Mouse (Mus musculus): ENCODE results near the gene Traf5. TPM values are rescaled to one million over a fixed set of nuclear protein-coding genes. Genes with fewer than 3 reads are reported as not detected.

Gene Traf5
- total and polyA plus RNA-seq, 2 experiments from 2014 or later = 1.5 to 2.0 TPM

GRCm38 (mm10) chr1:192130202-192130601 is 37.8 kb upstream of the Traf5 start:
- H3K4me2 ChIP-seq (ENCODE audit: low read depth) = no peak overlapping the region
- H3K9me3 ChIP-seq (ENCODE audit: low read length) = no peaks in the 10 kb centered on the region
- DNase-seq = no peak
- H3K36me3 ChIP-seq (ENCODE audit: insufficient read depth) = peaks cover 8% of the 10 kb centered on the region; the same call in 1 of the 2 replicates
- no peak overlapping the region for H3K9ac ChIP-seq
- H3K27ac ChIP-seq (ENCODE audit: low read depth, low read length) = no peak overlapping the region
- TF ChIP-seq CTCF (IDR thresholded peaks at IDR 0.05; ENCODE audit: low read depth) = no peak
- no peaks in the 10 kb centered on the region for H3K27me3 ChIP-seq (ENCODE audit: insufficient read depth, low read length)
- 92% methylated on average over 1 of the region's 1 CpGs for WGBS
- no peak overlapping the region for H3K4me3 ChIP-seq (ENCODE audit: low read depth, low read length)
- H3K4me1 ChIP-seq (ENCODE audit: insufficient read depth) = no peaks in the 10 kb centered on the region
- no peak for ATAC-seq

DNA sequence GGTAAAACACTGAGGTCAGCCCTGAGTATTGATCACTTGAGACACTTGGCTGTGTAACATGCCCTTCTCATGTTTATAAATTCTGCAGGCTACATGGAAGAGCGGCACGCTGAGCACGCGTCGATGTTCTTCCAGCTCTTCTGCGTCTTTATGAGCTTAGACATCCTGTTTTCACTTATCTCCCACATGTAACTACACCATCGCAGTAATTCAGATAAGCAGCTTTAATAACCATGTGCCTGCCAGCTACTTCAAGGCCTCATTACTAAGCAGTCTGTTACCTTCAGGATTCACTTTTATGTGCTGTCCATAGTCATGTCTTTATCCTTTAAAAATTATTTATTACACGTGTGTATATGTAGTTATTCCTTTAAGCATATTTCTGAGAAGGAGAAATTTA is 36.0 kb upstream of the Traf5 start:
- Histone ChIP-seq H3K9me3 (ENCODE audit: low read length) (no peaks in the 10 kb centered on the region), H3K9ac (no peak overlapping the region), H3K36me3 (ENCODE audit: insufficient read depth) (peaks cover 26% of the 10 kb centered on the region), H3K4me1 (ENCODE audit: insufficient read depth) (no peaks in the 10 kb centered on the region), H3K27ac (ENCODE audit: low read depth, low read length) (no peak overlapping the region), H3K4me2 (ENCODE audit: low read depth) (no peak overlapping the region), H3K4me3 (ENCODE audit: low read depth, low read length) (no peak overlapping the region), H3K27me3 (ENCODE audit: insufficient read depth, low read length) (no peaks in the 10 kb centered on the region)
- WGBS = 96% methylated on average over 8 of the region's 8 CpGs
- no peak for DNase-seq
- ATAC-seq = no peak
- TF ChIP-seq CTCF (IDR thresholded peaks at IDR 0.05; ENCODE audit: low read depth) = no peak

DNA sequence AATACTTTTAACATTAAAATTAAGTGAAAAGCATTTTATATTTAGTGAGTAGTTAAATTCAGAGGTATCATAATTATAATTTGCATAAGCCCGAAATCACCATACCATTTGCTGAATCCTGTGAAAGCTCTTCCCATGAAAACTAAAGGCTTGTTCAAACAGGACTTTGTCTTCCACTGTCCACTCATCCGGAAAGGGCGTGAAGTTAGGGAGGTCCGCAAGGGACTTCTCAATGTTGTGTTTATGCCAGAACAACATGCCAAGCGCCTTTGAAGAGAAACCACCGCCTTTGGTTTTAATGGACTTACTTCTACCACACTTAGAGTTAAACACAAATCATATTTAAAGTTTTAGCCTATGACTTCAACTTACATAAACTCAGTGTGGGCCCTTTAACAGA is 33.4 kb upstream of the Traf5 start:
- no peaks in the 10 kb centered on the region for H3K4me1 ChIP-seq (ENCODE audit: insufficient read depth)
- TF ChIP-seq CTCF (IDR thresholded peaks at IDR 0.05; ENCODE audit: low read depth) = no peak
- ATAC-seq (no peak), DNase-seq (no peak)
- H3K4me2 ChIP-seq (ENCODE audit: low read depth) = no peak overlapping the region
- H3K36me3 ChIP-seq (ENCODE audit: insufficient read depth) = peaks cover 46% of the 10 kb centered on the region
- H3K4me3 ChIP-seq (ENCODE audit: low read depth, low read length) = no peak overlapping the region
- no peaks in the 10 kb centered on the region for H3K9me3 ChIP-seq (ENCODE audit: low read length)
- H3K27me3 ChIP-seq (ENCODE audit: insufficient read depth, low read length) = no peaks in the 10 kb centered on the region
- no peak overlapping the region for H3K9ac ChIP-seq
- no peak overlapping the region for H3K27ac ChIP-seq (ENCODE audit: low read depth, low read length)
- WGBS = 90% methylated on average over 6 of the region's 6 CpGs

GRCm38 (mm10) chr1:192116262-192116661 is 23.9 kb upstream of the Traf5 start:
- no peak overlapping the region for H3K27ac ChIP-seq (ENCODE audit: low read depth, low read length)
- DNase-seq (no peak), ATAC-seq (no peak)
- 76% methylated on average over 6 of the region's 6 CpGs for WGBS
- no peaks in the 10 kb centered on the region for H3K4me1 ChIP-seq (ENCODE audit: insufficient read depth)
- no peaks in the 10 kb centered on the region for H3K27me3 ChIP-seq (ENCODE audit: insufficient read depth, low read length)
- H3K4me2 ChIP-seq (ENCODE audit: low read depth) = no peak overlapping the region
- H3K4me3 ChIP-seq (ENCODE audit: low read depth, low read length) = no peak overlapping the region
- no peaks in the 10 kb centered on the region for H3K9me3 ChIP-seq (ENCODE audit: low read length)
- no peak for TF ChIP-seq CTCF (IDR thresholded peaks at IDR 0.05; ENCODE audit: low read depth)
- peaks cover 60% of the 10 kb centered on the region for H3K36me3 ChIP-seq (ENCODE audit: insufficient read depth)
- no peak overlapping the region for H3K9ac ChIP-seq

DNA sequence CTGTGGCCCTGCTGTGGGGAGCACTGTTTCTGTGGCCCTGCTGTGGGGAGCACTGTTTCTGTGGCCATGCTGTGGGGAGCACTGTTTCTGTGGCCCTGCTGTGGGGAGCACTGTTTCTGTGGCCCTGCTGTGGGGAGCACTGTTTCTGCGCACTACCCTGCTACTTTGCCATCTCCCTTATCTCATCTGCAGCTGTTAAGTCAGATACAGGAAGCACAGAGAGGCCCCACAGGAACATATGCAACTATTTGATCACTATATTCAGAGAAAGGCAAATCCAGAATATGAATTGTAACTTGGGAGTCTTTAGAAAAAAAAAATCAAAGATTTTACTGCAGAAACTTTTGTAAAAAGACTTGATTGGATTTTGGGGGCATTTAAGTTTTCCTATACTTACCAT is 23.0 kb upstream of the Traf5 start:
- peaks cover 56% of the 10 kb centered on the region for H3K36me3 ChIP-seq (ENCODE audit: insufficient read depth)
- no peaks in the 10 kb centered on the region for H3K4me1 ChIP-seq (ENCODE audit: insufficient read depth)
- no peak overlapping the region for H3K27ac ChIP-seq (ENCODE audit: low read depth, low read length)
- no peak overlapping the region for H3K4me3 ChIP-seq (ENCODE audit: low read depth, low read length)
- H3K27me3 ChIP-seq (ENCODE audit: insufficient read depth, low read length) = no peaks in the 10 kb centered on the region
- H3K9ac ChIP-seq = no peak overlapping the region
- H3K4me2 ChIP-seq (ENCODE audit: low read depth) = no peak overlapping the region
- DNase-seq (no peak), ATAC-seq (no peak)
- H3K9me3 ChIP-seq (ENCODE audit: low read length) = no peaks in the 10 kb centered on the region
- 96% methylated on average over 1 of the region's 1 CpGs for WGBS
- TF ChIP-seq CTCF (IDR thresholded peaks at IDR 0.05; ENCODE audit: low read depth) = no peak

GRCm38 (mm10) chr1:192109169-192109568 is 16.8 kb upstream of the Traf5 start:
- DNase-seq = no peak
- no peak for ATAC-seq
- Histone ChIP-seq H3K4me1 (ENCODE audit: insufficient read depth) (no peaks in the 10 kb centered on the region), H3K27me3 (ENCODE audit: insufficient read depth, low read length) (no peaks in the 10 kb centered on the region), H3K9ac (no peak overlapping the region), H3K27ac (ENCODE audit: low read depth, low read length) (no peak overlapping the region), H3K9me3 (ENCODE audit: low read length) (no peaks in the 10 kb centered on the region), H3K4me2 (ENCODE audit: low read depth) (no peak overlapping the region), H3K36me3 (ENCODE audit: insufficient read depth) (peaks cover 29% of the 10 kb centered on the region), H3K4me3 (ENCODE audit: low read depth, low read length) (no peak overlapping the region)
- WGBS = 48% methylated on average over 6 of the region's 6 CpGs
- no peak for TF ChIP-seq CTCF (IDR thresholded peaks at IDR 0.05; ENCODE audit: low read depth)

DNA sequence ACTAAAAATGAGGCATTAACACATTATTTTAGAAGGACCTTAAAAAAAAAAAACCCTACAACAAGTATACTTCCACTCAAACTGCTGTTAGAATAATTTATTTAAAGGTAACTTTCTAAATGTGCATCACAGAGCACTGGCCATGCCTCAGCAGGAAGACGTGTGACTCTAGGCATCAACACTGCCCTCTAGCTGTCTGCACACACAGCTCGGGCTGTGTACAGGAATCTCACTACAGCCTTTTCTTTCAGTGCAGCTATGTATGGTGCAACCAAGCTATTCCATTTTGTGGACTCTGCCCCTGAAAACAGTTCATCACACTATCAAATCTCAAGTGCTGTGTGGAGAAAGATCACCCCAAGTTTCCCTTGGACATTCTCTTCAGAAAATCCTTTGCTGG is 15.0 kb upstream of the Traf5 start:
- ATAC-seq (peak; percentile 75), DNase-seq (peak; percentile 31)
- no peaks in the 10 kb centered on the region for H3K9me3 ChIP-seq (ENCODE audit: low read length)
- no peaks in the 10 kb centered on the region for H3K4me1 ChIP-seq (ENCODE audit: insufficient read depth)
- H3K4me3 ChIP-seq (ENCODE audit: low read depth, low read length) = no peak overlapping the region
- TF ChIP-seq CTCF (IDR thresholded peaks at IDR 0.05; ENCODE audit: low read depth) = peak; percentile 72
- H3K27me3 ChIP-seq (ENCODE audit: insufficient read depth, low read length) = no peaks in the 10 kb centered on the region
- H3K4me2 ChIP-seq (ENCODE audit: low read depth) = no peak overlapping the region
- peaks cover 27% of the 10 kb centered on the region for H3K36me3 ChIP-seq (ENCODE audit: insufficient read depth)
- no peak overlapping the region for H3K9ac ChIP-seq
- H3K27ac ChIP-seq (ENCODE audit: low read depth, low read length) = no peak overlapping the region
- WGBS = 2% methylated on average over 2 of the region's 2 CpGs

Data from forebrain, postnatal 0 days (tissue).